Mouse (Mus musculus): ENCODE data around the gene Aqp3. TPM values are rescaled to one million over a fixed set of nuclear protein-coding genes. Genes with fewer than 3 reads are reported as not detected.

Gene Aqp3
- total RNA-seq, 2 experiments from 2014 or later: not detected

DNA sequence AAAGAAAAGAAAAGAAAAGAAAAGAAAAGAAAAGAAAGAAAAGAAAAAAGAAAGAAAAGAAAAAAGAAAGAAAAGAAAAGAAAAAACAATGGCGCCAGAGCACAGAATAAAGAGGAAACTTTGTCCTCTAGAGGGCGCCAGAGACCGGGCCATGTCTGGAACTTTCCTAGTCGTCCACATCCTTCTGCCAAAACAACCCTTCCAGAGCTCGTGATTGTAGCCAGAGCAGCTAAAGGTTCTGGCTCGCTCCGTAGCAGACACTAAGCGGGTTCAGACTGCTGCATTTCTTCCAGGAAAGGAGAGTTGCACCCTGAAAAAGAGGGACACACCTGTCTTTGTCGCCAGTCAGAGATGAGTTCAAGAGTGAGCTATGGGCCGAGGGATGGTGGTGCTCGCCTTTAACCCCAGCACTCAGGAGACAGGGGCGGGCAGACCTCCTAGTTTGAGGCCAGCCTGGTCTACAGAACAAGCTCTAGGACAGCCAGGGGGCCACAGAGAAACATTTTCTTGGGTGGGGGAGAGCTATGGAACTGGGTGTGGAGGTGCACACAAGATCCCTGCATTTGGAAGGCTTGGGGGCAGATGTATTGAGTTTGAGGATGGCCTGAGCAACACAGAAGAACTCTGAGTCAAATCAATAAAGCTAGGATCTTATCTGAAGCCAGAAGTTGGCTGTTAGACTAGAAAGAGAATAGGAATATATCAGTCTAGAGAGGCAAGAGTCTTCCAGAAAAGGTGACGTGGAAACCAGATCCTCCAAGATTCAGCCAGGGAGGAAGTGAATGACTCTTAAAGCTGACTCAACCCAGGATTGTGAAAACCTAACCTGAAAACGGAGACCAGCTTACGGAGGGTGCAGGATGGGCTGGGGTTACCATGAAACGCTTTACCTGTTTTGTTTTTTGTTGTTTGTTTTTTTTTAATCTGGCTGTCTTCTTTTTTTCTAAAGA, 47.0 kb downstream of the Aqp3 start:
- peak; percentile 88 for TF ChIP-seq CTCF (IDR thresholded peaks at IDR 0.05)
- no peak overlapping the region for H3K27ac ChIP-seq
- intact Hi-C loops (cut with DNase I): loop anchor here (1.0 to 10.0 kb wide), 4 partner anchors 68 to 338 kb away; no protein-coding TSS in a partner anchor
- peak overlapping the region; percentile 43; the same call in 1 of the 2 replicates for H3K4me3 ChIP-seq
- peak; percentile 85 for DNase-seq

DNA sequence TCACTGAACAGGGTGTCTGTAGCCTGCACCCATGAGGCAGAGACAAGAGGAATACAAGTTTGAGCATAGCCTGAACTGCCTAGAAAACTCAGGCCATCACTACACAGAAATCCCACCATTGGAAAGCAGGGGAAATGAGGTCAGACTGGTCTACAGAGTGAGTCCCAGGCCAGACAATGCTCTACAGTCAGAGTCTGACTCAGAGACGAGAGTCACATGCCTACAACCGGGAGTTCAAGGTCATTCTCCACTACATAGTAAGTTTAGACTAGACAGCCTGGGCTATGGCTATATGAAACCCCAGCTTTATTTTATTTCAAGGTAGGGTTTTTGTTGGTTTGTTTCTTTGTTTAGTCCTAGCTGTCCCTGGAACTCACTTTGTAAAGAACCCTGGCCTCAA, 49.1 kb downstream of the Aqp3 start:
- no peak for TF ChIP-seq CTCF (IDR thresholded peaks at IDR 0.05)
- no peak for DNase-seq
- intact Hi-C loops (cut with DNase I): no loop called here
- Histone ChIP-seq H3K27ac (peak overlapping the region; percentile 84), H3K4me3 (no peak overlapping the region)

DNA sequence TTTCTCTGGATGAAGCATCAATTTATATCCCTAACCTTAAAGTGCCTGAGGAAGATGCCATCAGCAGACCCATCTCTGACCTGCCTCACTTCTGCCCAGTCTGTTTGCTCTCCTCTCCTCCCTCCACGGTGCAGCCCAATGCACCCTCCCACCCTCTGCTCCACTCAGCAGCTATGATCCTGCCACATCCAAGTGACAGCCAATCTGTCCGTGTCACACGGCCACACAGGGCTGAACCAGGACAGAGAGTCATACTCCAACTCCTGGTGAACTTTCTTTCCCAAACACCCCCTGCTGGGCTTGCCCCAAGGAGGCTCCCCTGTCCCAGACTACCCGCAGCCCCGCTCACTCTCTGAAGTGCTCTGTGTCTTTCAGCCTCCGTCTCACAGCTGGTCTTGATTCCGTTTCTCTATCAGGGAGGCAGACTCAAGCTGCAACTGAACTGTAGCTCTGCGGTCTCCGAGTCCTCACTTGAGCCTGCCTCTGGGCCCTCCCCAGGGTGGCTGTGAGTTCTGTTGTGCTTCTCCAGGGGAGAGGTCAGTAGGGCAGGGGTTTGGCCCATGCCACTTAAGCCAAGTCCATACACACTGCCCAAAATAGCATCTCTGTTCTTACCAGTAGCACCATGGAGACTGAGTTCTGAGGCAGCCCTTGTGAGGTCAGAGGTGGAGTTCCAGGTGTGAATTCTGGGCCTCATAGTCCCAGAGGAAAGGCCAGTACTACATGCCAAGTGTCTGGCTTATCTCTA, 50.3 kb downstream of the Aqp3 start, which contains the start of gene Aqp7:
Gene Aqp7, minus strand, starts transcription at position 616 of the 748 bp plus-strand sequence.
- DNase-seq: peak; percentile 43
- intact Hi-C loops (cut with DNase I): no loop called here
- peak within 1 kb of the TSS; percentile 84 for H3K27ac ChIP-seq

DNA sequence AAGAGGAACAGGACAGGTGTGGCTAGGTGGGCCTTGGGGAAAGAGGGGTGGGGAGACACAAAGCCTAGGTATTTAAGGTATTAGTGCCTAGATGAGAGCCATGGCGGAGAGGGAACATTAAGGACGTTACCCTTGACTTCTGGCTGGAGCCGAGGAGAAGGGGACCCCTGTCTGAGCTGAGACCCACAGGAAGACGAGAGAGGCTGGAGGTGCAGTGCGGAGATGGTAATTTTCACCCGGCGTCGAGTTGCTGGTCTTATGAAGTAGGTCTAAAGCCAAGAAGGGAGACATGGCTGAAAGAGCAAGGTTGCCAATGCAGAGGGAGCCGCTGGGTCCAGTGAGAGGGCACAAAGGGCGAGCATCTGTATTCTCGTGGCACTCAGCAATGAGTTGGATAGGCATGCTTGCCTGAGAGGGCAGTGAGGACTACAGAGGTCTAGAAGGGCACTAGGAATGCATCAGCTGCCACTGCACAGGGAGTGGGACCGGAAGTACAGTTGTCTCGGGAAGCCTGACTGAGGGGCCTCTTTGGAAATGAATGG, 51.7 kb downstream of the Aqp3 start:
- intact Hi-C loops (cut with DNase I): no loop called here
- Histone ChIP-seq H3K4me3 (peak overlapping the region; percentile 69), H3K27ac (peak overlapping the region; percentile 84)
- TF ChIP-seq CTCF (IDR thresholded peaks at IDR 0.05): no peak
- DNase-seq: no peak

More for the DNA sequence above, 50.3 kb downstream of the Aqp3 start, which contains the start of gene Aqp7:
- TF ChIP-seq CTCF (IDR thresholded peaks at IDR 0.05): no peak
- H3K4me3 ChIP-seq: peak within 1 kb of the TSS; percentile 69

DNA sequence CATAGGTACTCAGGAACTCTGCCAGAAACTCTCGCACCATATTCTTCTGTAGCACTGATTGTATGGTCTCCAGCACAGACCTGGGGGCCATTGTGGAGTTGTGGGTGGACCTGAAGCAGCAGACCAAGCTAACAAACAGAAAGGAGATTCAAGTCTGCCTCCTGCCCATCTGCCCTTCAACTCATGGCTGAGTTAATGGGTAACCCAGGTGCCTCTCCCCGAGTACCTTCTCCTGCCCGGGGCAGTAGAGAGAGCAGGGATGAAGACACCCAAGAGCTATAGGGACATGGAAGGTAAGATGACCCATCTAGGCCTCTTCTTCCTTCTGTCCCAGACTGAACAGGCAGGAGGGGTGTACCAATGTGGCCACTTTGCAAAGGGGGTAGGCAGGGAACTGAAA, 52.7 kb downstream of the Aqp3 start:
- Histone ChIP-seq H3K27ac (peak overlapping the region; percentile 84), H3K4me3 (peak overlapping the region; percentile 69)
- intact Hi-C loops (cut with DNase I): no loop called here
- TF ChIP-seq CTCF (IDR thresholded peaks at IDR 0.05): no peak
- DNase-seq: no peak

DNA sequence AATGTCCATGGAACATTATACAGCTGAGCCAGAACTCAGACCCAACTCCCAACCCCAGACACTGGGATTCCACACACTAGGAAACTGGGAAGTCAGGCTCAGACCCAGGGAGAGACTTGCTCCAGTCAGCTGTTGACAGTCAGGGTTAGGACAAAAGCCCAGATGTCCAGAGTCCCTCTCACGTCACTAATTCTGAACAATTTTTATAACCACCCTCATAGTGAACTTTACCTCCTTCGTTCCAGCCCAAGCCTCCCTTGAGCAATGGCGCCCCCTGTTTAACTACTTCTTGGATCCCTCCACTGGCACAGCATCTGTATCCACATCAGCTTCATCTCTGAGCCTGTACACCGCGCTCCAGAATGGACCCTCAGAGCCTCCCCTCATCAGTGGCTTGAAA, 54.0 kb downstream of the Aqp3 start:
- H3K27ac ChIP-seq: peak overlapping the region; percentile 84
- DNase-seq: no peak
- intact Hi-C loops (cut with DNase I): no loop called here
- TF ChIP-seq CTCF (IDR thresholded peaks at IDR 0.05): peak; percentile 46
- H3K4me3 ChIP-seq: peak overlapping the region; percentile 69

DNA sequence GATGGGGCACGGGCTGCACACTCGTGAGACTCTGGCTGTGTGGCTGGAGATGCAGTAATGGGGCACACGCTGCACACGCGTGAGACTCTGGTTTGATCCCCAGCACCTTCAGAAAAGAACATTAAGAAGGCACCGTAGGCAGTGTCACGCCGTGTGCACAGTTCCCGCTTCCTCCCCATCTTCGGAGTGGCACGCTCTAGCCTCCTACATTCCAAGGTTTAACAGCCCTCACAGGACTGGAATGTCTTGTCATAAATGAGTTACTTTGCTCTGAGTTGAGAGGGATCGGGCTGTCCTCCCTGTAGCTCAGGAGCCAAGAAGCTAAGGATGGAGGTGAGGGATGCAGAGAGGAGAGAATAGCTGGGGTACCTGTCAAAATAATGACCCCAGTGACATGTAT, 55.1 kb downstream of the Aqp3 start:
- Histone ChIP-seq H3K27ac (peak overlapping the region; percentile 84), H3K4me3 (peak overlapping the region; percentile 69)
- no peak for DNase-seq
- intact Hi-C loops (cut with DNase I): no loop called here
- no peak for TF ChIP-seq CTCF (IDR thresholded peaks at IDR 0.05)

Other genes with a start within 250 kb of the Aqp3 start
- gene B4galt1, start 244.2 kb downstream of the Aqp3 start, total RNA-seq (2021): 10 to 100 TPM; 30.5 to 42.2 TPM
- not detected for gene Spink4, start 178.1 kb downstream of the Aqp3 start, total RNA-seq (2021)
- gene Bag1, start 149.9 kb downstream of the Aqp3 start, total RNA-seq (2021): 100 to 1,000 TPM; 201 to 232 TPM
- 10 to 100 TPM; 19.8 to 24.3 TPM for gene Chmp5, start 149.8 kb downstream of the Aqp3 start, total RNA-seq (2021)
- 10 to 100 TPM; 22.6 to 22.7 TPM for gene Nfx1, start 127.3 kb downstream of the Aqp3 start, total RNA-seq (2021)
- 10 to 100 TPM in 1 of 2 experiments, 1 to 10 TPM in 1; 9.3 to 11.2 TPM for gene Aqp7, start 50.0 kb downstream of the Aqp3 start, total RNA-seq (2021)
- 10 to 100 TPM; 13.9 to 17.5 TPM for gene Nol6, start 26.3 kb upstream of the Aqp3 start, total RNA-seq (2021)
- gene Ube2r2, start 37.6 kb upstream of the Aqp3 start, total RNA-seq (2021): 100 to 1,000 TPM; 152 to 193 TPM
- 10 to 100 TPM; 96.3 to 96.7 TPM for gene Ubap2, start 177.0 kb upstream of the Aqp3 start, total RNA-seq (2021)
- 10 to 100 TPM; 27.3 to 28.9 TPM for gene Dcaf12, start 216.7 kb upstream of the Aqp3 start, total RNA-seq (2021)